Mouse (Mus musculus): ENCODE measurements around the gene Gm21858. TPM values are rescaled to one million over a fixed set of nuclear protein-coding genes. Genes with fewer than 3 reads are reported as not detected.

Gm21858 gene
- polyA plus RNA-seq (2017; shearing (Covaris generic)), result not detected

DNA sequence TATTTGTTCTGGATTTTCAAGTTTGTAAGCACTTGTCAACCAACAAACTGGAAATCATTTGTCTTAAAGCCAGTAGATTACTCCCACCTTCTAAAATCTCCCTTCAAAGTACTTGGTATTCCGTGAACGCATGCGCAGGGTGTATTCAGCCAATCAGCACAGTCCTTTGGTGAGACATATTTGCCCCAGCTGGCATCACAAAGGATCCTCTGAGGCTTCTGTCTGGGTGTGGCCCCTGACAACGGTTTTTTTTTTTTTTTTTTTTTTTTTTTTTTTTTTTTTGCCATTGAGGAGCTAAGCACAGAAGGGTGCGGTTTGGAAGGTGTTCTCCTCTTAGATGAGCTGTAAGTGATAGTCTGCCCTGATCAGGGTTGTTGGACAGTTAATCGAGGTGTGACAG is at the start of gene Gm21858:
Gene Gm21858, plus strand, starts transcription at position 301 of the 400 bp plus-strand sequence.

Measured in activated CD4-positive, CD25-positive, alpha-beta regulatory T cell, adult 9 weeks (primary cell).